Mouse (Mus musculus) urinary bladder, postnatal 25 days (tissue): Measurements from ENCODE around the gene Gm49378.
A peak's percentile ranks its signal among the peaks of the same experiment; 100 is the strongest.

ENCODE experiments used
- DNase-seq: peaks from one replicate; pipeline ENCODE4 v3.0.0; 2022; ENCODE audit warnings: low spot score

The Gm49378 gene

DNA sequence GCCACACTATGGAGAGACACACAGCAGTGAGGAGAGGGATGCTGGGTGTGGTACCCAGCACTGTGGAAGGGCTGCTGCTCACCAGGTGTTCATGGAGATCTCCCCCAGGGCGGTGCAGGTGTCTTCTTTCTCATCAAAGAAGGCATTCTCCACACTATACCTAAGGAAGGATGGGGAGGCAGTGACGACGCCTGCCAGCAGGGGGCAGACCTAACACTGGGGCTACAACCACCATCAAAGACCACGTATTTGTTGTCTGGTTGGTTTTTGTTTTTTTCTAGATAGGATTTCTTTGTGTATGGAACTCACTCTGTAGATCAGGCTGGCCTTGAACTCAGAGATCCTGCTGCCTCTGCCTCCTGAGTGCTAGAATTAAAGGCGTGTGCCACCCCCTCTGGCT, 8.4 kb downstream of the Gm49378 start:
- DNase-seq: peak; percentile 53

- no peak for DNase-seq
Measured at GRCm38 (mm10) chr14:55628077-55628827, 9.4 kb downstream of the Gm49378 start.

DNA sequence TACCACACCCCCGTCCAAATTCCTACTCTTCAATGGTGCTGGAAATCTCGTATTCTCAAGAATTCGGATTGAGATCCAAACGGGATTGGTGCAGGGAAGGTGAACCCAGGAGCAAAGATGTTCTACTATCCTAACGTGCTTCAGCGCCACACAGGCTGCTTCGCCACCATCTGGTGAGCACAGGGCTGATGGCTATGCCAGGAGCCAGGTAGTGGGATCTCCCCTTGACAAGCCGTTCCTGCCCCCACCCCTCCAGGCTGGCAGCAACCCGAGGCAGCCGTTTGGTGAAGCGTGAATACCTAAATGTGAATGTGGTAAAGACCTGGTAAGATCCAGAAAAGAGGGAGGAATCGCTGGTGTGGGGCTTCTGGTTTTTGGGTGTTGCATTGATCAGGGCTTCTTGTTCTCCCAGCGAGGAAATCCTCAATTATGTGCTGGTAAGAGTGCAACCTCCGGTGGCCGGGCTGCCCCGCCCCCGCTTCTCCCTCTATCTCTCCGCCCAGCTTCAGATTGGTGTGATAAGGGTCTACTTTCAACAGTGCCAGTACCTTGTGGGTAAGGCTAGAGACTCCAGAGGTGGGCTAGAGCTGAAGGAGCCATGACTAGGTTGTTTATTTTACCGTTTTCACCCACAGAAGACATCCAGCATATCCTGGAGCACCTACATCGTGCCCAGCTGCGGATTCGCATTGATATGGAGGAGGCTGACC, 19.1 kb downstream of the Gm49378 start:
- DNase-seq: no peak

DNA sequence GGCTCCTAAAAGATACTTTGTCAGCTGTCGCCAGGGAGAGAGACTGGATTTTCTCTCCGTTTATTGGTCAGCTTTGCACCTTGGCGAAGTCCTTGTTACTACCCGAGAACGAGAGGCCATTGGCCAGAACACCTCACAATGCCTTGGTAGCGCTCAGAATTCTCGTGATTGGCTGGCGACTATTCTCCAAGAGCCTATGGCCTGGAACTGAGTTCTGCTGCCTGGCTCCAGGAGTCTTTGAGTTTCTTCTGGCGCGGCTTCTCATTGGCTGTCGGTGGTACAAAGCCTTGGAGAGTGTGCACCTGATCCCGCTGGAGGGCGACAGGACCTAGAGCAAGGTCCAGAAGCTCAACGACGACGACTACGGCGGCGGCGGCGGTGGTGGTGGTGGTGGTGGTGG, 19.9 kb downstream of the Gm49378 start, which contains the start of gene Rec8:
Gene Rec8, plus strand, starts transcription at position 216 of the 400 bp plus-strand sequence.
- no peak for DNase-seq

GRCm38 (mm10) chr14:55616844-55617243, 20.9 kb downstream of the Gm49378 start:
- DNase-seq: no peak

GRCm38 (mm10) chr14:55615876-55616275, 21.8 kb downstream of the Gm49378 start:
- no peak for DNase-seq

DNA sequence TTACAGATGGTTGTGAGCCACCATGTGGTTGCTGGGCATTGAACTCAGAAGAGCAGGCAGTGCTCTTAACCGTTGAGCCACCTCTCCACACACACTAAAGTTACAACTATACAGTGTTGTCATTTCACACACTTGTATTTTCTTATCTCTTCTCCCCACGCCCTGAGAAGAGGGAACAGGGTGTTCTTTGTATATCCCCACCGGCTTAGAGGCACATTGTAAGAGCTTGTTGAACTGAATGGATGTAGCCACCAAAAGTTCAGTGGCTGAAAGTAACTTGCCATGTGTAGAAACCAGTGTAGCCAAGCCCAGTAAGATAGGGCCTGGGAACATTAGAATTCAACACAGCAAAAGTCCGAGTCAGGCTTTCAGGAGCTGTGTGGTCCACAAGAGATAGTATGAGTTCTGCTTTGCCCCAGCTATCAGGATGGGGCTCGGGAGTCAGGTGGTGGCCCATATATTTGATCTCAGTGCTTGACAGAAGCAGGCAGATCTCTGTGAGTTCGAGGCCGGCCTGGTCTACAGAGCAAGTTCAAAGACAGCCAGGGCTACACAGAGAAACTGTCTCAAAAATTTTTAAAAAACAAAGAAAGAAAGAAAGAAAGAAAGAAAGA, 23.0 kb downstream of the Gm49378 start:
- no peak for DNase-seq

- DNase-seq: no peak
Measured at GRCm38 (mm10) chr14:55613346-55613745, 24.3 kb downstream of the Gm49378 start.

DNA sequence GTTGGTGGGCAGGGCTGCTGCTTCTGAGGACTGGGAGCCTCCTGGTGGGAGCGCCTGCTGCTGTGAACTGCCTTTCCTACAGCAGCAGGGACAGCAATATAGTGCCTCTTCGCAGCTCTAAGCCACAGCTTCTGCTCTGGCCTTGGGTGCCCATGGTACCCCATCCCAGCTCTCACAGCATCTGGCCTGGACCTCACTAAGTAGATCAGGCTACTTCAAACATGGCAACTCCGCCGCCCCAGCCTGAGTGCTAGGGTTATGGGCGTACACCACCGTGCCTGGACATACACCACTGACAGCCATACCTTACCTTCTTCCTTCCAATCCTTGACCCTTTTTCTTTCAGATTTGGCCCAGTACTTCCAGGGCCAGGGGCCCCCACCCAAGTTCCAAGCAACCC, 29.4 kb downstream of the Gm49378 start:
- no peak for DNase-seq

DNA sequence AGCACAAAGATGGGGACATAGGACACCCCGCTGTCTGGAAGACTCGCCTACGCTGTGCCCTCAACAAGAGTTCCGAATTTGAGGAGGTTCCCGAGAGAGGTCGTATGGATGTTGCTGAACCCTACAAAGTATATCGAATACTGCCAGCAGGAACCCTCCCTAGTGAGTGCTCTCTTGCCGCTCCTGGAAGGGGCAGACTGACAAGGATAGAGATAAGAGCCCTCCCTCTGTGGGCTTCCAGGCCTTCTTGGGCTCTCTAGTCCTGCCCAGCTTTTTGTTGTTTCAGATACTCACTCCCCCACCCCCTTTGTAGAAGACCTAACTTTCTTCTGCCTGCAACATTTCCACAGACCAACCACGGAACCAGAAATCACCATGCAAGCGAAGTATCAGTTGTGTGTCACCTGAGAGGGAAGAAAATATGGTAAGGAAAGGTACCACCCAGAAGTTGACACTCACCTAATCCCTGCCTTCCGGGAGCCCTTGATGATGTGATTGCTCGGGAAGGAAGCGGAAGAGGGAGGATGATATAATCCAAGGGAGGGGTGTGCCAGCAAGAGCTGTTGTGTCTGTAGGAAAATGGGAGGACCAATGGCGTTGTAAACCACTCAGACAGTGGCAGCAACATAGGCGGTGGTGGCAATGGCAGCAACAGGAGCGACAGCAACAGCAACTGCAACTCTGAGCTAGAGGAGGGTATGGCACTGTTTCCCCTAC, 31.8 kb downstream of the Gm49378 start:
- no peak for DNase-seq

GRCm38 (mm10) chr14:55604823-55605222, 32.9 kb downstream of the Gm49378 start:
- no peak for DNase-seq

DNA sequence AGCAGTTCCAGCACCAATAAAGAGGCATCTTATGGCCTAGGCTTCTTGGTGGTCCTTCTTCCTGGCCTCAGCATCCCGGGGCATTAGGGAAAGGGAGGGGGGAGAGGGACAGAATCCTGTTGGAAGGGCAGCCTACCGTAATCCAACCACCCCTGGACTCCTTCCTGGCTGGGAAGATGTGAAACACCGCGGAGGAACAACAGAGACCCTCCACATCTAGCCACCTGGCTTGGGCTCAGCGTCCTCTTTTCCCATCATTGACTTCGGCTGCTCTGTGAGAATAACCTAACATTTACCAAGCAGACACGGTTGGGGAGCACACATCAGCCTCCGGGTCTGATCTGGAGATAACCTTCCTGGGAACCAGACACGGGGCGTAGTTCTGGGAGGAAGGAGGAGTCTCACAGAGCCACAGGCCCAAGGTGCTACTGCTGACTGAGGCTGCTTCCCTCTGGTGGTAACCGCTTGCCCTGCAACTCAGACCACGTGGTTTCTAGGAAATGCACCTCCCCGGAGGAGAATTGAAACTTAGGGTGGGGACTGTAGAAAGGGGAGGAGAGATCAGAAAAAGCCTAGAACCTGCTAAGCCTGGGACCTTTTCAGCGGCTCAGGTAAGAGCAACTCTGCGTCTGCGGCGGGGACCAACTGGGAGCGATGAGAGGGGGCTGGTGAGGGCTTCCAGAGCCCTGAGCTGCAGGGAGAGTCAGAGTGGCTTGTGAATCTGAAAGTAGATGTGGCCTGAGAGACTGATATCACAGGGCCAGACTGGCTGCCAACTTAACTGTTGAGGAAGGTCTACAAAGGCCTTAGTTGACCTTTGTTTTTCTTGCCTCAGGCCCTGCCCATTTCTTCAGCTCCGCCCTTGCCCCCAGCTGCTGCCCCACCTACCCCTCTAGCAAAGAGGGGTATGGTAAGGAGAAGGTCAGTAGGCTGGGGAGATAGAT, 33.8 kb downstream of the Gm49378 start:
- DNase-seq: peak; percentile 84

GRCm38 (mm10) chr14:55603271-55603632, 34.4 kb downstream of the Gm49378 start, which contains the start of gene Irf9:
Irf9 (plus strand) TSS chr14:55603571.
- no peak for DNase-seq

- DNase-seq: no peak
Measured at GRCm38 (mm10) chr14:55598521-55599390, 38.9 kb downstream of the Gm49378 start.

DNA sequence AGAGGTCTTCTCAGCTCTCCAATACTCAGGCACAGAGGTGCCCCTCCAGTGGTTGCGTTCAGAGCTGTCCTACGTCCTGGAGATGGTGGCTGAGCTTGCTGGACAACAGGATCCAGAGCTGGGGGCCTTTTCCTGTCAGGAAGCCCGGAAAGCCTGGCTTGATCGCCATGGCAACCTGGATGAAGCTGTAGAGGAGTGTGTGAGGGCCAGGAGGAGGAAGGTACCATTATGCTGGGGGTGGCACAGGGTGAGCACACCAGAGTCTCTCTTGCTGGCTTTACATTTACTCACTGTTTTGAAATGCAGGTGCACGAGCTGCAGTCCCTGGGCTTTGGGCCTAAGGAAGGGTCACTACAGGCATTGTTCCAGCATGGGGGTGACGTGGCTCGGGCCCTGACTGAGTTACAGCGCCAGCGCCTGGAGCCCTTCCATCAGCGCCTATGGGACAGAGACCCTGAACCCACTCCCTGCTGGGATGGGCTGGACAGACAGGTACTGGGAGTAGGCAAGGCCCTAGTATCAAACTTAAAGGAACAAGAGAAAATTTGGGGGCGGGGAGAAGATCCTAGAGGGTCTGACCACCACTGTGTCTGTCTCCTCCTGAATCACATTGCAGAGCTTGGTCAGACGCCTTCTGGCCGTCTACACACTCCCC, 41.5 kb downstream of the Gm49378 start:
- DNase-seq: no peak

DNA sequence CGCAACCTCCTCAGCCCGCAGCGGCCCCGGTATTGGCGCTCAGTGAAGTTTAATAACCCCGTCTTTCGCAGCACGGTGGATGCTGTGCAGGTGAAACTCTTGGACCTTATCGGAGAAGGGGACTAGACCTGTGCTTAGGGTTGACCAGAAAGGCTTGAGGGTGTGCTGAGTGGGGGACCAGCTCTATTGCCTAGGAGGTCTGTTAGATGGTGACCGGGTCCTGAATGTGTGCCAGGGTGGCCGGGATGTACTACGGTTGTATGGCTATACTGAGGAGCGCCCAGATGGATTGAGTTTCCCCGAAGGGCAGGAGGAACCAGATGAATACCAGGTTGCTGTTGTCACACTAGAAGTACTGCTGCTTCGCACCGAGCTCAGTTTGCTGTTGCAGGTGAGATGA, 45.5 kb downstream of the Gm49378 start:
- no peak for DNase-seq

- peak; percentile 82 for DNase-seq
Measured at GRCm38 (mm10) chr14:55591331-55591891, 46.3 kb downstream of the Gm49378 start, which contains the start of gene Rnf31. Rnf31 (plus strand) TSS chr14:55591708.

DNA sequence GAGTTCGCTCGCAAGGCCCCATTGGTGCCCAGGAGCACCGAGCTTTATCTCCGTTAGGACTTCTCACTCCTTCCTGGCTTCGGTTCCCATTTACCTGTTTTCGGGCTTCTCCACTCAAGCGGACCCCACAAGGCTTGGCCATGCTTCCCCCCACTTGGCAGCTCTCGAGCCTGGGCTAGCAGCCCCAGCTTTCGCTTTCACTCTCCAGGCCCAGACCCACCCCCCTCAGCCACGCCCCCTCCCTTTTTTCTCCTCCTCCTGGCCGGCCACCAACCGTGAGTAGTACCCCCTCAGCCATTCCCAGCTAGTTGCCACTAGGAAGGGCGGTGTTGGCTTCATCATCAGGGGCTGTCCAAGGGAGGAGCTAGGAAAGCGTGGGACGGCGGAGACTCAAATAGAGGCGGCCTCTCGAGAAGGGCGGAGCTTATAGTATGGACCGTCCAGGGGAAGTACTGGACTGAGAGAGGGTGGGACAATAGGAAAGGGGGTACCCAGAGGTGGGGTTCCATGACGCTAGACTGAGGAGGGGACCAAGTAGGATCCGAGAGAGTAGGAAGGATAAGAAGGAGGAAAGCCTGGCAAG, 46.9 kb downstream of the Gm49378 start, which contains the start of gene Psme2:
Gene Psme2, minus strand, starts transcription at position 366 of the 583 bp plus-strand sequence.
- peak; percentile 82 for DNase-seq
